Mouse (Mus musculus) layer of hippocampus, adult 2 months (tissue): ENCODE data around the gene Slc35e2. TPM values are rescaled to one million over a fixed set of nuclear protein-coding genes. Genes with fewer than 3 reads are reported as not detected.

Experiments
- DNase-seq, 2 experiments: peaks; one replicate each; pipeline ENCODE4 v3.0.0; 2022; ENCODE audit warnings: low spot score in 2 of 2
- H3K27ac ChIP-seq: fragments of 200-600 bp; 2 replicates; pipeline ENCODE4 v1.8.1; 2022
- H3K4me3 ChIP-seq: fragments of 200-600 bp; 2 replicates; pipeline ENCODE4 v1.8.1; 2022; ENCODE audit warnings: mild to moderate bottlenecking
- CTCF ChIP-seq: fragments of 200-600 bp; conservative IDR thresholded peaks from 2 replicates; pipeline ENCODE4 v1.8.1; 2022; ENCODE audit warnings: antibody characterized with exemption, mild to moderate bottlenecking, moderate library complexity
- long read RNA-seq, 2 experiments: library from polyadenylated mRNA; stranded (forward); transcript quantifications; one replicate each; pipeline ENCODE4 v2.0.0; 2021; ENCODE audit warnings: borderline mapping rate in 2 of 2
- total RNA-seq, 2 experiments: library from RNA; stranded (reverse); gene quantifications; 2 replicates each; pipeline ENCODE4 v1.2.3; 2021

Slc35e2 gene
- 10 to 100 TPM; 39.7 to 40.3 TPM for total RNA-seq
- long read RNA-seq, experiment 1: 0 reads
- long read RNA-seq, experiment 2, partial matches to known transcripts: 0 of 5 reads
- long read RNA-seq, experiment 2, other reads (novel, unspliced or antisense): 3 of 5 reads

DNA sequence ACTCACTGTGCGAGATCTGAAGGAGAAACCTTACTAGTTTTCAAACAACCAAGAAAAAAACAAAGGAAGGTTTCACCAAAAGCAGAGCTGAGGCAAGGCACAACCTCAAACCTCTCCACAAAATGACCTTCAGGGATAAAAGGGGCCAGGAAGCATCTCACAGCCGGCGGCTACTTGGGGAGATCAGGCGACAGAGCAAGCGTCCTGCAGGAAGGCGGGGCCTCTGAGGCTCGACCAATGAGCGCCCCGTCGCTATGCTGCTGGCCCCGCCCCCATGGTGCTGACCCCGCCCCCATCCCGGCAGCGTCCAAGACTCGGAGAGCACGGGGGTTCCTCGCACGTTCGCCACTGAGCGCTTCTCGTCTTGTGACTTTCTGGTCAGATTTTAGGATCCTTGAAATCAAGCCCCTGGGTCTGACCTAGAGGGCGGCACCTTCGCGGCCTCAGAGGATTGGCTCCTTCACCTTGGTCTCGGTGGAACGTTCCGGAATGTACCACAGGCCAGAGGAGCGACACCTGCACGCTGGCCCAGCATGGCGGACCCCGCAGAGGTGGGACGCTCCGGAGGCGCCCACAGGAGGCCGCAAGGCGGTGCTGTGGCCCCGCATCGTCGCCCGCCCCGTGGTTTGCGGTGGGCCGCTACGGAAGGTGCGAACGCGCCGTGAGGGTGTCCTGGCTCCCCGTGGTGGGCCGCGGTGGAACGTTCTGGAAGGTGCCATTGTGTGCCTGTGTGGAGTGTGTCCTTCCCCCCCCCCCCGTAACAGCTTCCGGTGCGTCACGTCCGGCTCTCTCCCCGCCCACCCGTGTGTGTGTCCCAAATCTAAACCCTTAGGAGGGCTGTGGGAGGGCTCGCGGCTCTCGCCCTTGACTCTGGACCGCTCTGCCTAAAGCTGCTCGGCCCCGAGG lies at the start of gene Slc35e2:
Slc35e2 (plus strand) TSS at position 326 of the 906 bp plus-strand sequence.
- H3K4me3 ChIP-seq: peak within 1 kb of the TSS; percentile 82
- peak; percentile 51 for TF ChIP-seq CTCF
- DNase-seq: peak; percentile 89 to 90
- H3K27ac ChIP-seq: peak within 1 kb of the TSS; percentile 100

DNA sequence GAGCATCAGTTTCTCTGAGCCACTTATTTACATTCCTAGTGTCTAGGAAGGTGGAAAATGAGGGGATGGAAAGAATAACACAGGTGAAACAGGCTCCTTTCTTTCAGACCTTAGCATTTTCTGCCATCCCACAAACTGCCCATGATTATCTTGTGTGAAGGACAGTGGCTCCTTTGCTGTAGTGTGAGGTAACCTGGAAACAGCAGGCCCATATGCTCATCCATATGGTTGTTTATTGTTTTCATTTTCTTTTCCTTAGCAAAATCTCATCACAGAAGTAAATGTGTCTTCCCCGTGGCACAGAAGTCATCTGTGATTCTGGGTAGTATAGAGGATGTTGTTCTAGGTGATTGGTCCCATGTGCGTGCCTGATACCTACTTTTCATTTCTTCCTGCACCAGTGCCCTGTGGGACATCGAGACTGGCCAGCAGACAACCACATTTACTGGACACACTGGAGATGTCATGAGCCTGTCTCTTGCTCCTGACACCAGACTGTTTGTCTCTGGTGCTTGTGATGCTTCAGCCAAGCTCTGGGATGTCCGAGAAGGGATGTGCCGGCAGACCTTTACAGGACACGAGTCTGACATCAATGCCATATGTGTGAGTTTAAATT lies 48.2 kb upstream of the Slc35e2 start:
- TF ChIP-seq CTCF: no peak
- no peak overlapping the region for H3K4me3 ChIP-seq
- no peak overlapping the region for H3K27ac ChIP-seq
- no peak for DNase-seq

- Histone ChIP-seq H3K27ac (peak overlapping the region; percentile 36), H3K4me3 (no peak overlapping the region)
- no peak for TF ChIP-seq CTCF
- DNase-seq: no peak
These were observed 46.3 kb upstream of the Slc35e2 start for GRCm38 (mm10) chr4:155554880-155555279.

- no peak overlapping the region for H3K4me3 ChIP-seq
- no peak for DNase-seq
- H3K27ac ChIP-seq: peak overlapping the region; percentile 36
- TF ChIP-seq CTCF: no peak
These were observed 45.8 kb upstream of the Slc35e2 start for GRCm38 (mm10) chr4:155555464-155555863.

DNA sequence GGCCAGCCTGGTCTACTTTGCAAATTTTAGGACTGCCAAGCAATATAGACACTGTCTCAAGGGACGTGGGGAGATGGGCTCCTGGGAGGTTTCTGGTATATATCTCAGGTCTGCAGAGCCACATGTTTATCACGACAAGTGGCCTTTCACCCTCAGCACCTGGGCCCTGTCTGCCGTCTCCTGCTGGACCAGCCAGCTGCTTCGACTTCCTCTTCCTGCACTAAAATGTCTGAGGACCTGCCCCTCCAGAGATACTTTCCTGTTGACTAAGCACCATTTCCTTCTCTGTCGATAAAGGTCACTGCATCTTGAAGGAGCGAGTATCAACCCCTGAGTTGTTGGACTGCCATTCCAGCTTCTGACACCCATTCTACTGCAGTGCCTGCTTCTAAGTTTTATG lies 41.8 kb upstream of the Slc35e2 start:
- DNase-seq: no peak
- Histone ChIP-seq H3K27ac (peak overlapping the region; percentile 18; the same call in 1 of the 2 replicates), H3K4me3 (no peak overlapping the region)
- no peak for TF ChIP-seq CTCF

- no peak for TF ChIP-seq CTCF
- no peak overlapping the region for H3K4me3 ChIP-seq
- no peak for DNase-seq
These were observed 40.3 kb upstream of the Slc35e2 start for GRCm38 (mm10) chr4:155560932-155561331.

DNA sequence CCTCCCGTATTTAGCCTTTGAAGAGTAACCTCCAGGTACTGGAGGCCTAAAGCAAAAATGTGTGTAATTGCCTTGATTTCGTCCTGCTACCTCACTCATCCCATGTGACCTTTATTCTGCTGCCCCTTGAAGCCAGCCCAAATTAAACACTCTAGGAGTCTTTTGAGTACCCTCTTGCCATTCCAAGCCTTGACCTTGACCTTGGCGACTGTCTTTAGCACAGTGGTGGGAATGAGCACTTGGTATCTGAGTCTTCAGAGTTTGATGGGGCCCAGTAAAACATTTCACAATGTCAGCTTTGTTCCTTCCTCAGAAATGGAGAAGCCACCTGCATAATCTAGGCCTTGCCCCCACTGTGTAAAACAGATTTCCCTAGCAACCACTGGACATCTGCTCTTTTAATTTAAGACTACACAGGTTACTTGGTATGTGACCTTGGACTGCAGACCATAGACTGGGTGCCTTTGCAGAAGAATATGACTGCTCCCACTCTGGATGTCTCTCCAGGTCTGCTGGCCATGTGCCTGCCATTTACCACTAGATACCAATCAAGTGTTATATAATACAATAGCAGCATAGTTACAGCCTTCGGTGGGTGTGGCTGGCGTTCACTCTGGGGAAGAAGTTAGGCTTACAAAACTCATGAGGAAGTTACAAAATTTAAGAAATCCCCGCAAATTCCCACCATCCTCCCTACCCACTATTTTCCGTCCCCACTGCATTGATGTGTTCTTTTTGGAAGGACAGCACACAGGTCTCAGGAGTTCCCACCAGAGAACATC lies 39.4 kb upstream of the Slc35e2 start, which contains the start of gene Nadk:
Nadk (plus strand) TSS at position 718 of the 782 bp plus-strand sequence.
- peak within 1 kb of the TSS; percentile 70 for H3K4me3 ChIP-seq
- no peak for DNase-seq
- peak within 1 kb of the TSS; percentile 91 for H3K27ac ChIP-seq
- TF ChIP-seq CTCF: no peak

More at GRCm38 (mm10) chr4:155560932-155561331, 40.3 kb upstream of the Slc35e2 start:
- H3K27ac ChIP-seq: no peak overlapping the region; the same call in 1 of the 2 replicates

DNA sequence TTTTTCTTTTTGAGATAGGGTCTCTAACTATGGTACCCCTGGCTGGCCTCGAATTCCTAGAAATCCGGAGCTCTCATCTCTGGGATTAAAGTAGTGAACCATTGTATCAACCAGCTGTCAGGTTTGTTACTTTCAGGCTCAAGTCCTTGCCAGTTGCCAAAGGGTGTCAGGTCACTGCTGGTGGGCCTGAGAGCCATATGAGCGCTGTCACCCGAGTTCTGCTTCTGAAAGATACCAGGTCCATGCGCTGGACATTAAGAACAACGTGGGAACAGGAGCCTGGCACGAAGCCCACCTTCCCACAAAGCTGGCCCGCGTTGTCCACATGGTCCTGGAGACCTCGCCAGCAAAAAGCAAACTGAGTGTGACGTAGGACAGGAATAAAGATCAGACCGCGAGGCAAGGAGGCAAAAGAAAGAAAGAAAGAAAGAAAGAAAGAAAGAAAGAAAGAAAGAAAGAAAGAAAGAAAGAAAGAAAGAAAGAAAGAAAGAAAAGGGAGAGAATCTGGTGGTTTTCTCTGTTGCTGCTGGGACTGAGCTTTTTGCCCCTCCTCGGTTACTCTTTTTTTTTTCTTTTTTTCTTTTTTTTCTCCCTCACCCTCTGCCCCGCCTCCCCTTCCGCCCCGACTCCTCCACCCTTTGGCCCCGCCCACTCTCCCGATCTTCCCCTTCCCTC lies 38.4 kb upstream of the Slc35e2 start:
- peak overlapping the region; percentile 70 for H3K4me3 ChIP-seq
- peak overlapping the region; percentile 91 for H3K27ac ChIP-seq
- DNase-seq: no peak
- no peak for TF ChIP-seq CTCF

DNA sequence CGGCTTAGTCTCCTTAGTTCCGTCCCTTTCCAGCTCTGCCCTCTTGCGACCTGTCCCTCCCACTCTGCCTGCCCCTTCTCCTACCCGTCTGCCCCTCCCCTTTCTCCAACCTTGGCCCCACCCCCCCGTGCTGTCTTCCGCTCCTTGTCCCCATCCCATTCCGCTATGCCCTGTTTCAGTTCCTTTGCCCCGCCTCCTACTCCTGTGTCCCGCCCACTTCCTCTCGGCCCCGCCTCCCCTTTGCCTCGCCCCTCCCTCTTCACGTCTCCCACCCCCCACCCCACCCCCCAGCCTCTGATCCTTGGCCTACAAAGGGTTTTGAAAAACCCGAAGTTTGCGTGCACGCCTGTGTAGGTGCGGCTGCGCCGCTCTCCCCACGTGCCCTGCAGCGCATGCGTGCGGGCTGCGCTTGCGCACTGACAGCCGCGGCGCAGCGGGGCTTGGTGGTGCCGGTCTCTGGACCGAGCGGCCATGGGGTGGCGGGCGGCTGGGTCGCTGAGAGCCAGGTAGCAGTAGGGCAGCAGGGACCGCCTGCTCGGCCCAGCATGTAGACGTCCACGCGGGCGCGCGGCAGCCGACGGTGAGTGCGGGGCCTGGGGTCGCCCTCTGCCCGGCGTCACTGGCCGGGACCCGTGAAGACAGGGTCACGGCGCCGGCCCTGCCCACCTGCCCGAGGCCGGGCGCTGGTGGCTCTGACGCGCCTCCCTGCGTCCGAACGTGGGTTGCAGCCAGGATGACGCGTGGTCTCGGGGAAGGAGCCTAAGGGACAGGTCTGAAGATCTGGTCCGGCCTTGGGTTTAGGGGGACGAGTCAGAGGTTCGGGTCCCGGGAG lies 37.6 kb upstream of the Slc35e2 start:
- peak; percentile 90 to 94 for DNase-seq
- Histone ChIP-seq H3K27ac (peak overlapping the region; percentile 91), H3K4me3 (peak overlapping the region; percentile 70)
- TF ChIP-seq CTCF: peak; percentile 61

- TF ChIP-seq CTCF: no peak
- H3K4me3 ChIP-seq: peak overlapping the region; percentile 70
- DNase-seq: no peak
These were observed 36.7 kb upstream of the Slc35e2 start for GRCm38 (mm10) chr4:155564315-155565069.

More at GRCm38 (mm10) chr4:155564315-155565069, 36.7 kb upstream of the Slc35e2 start:
- peak overlapping the region; percentile 91 for H3K27ac ChIP-seq
